Mouse (Mus musculus): ENCODE measurements around the gene Fry. TPM values are rescaled to one million over a fixed set of nuclear protein-coding genes. Genes with fewer than 3 reads are reported as not detected.

Gene Fry
- polyA plus RNA-seq (2015; fragmentation: Nextera tagmentation; extraction: Ambion mirVana): 38.8 and 41.9 TPM in 2 replicates

- peak; percentile 97 for ATAC-seq (ENCODE audit: low read depth)
- no peaks in the 10 kb centered on the region for H3K36me3 ChIP-seq
Measured at GRCm38 (mm10) chr5:150118455-150119241, at the start of gene Fry. Gene Fry (plus strand): TSS chr5:150118645.

DNA sequence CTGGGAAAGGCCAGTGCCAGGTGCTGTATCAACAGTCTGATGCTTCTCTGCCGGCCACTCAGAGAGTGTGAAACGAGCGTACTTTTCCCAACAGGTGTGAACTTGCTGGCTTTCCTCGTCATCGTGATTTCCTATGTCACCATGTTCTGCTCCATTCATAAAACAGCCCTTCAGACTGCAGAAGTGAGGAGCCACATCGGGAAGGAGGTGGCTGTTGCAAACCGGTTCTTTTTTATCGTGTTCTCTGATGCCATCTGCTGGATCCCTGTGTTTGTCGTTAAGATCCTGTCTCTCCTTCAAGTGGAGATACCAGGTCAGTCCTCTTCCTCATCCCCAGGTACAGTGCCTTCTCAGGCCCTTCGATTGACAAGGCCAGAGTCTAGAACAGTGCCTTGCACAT is 48.4 kb upstream of the Fry start:
- no peaks in the 10 kb centered on the region for H3K36me3 ChIP-seq
- 17% methylated on average over 10 of the region's 10 CpGs for WGBS
- ATAC-seq (ENCODE audit: low read depth): no peak; the same call in 1 of the 2 replicates
- H3K9ac ChIP-seq: no peak overlapping the region
- H3K4me2 ChIP-seq: peak overlapping the region; percentile 38
- H3K4me1 ChIP-seq (replicated peaks): peaks cover 4% of the 10 kb centered on the region; the same call in 1 of the 2 replicates
- H3K9me3 ChIP-seq: no peaks in the 10 kb centered on the region
- H3K27me3 ChIP-seq: no peaks in the 10 kb centered on the region; the same call in 1 of the 2 replicates
- H3K27ac ChIP-seq (replicated peaks): no peak overlapping the region
- H3K4me3 ChIP-seq: no peak overlapping the region

More at GRCm38 (mm10) chr5:150118455-150119241, at the start of gene Fry:
- Histone ChIP-seq H3K27ac (replicated peaks) (peak within 1 kb of the TSS; percentile 85), H3K27me3 (no peaks in the 10 kb centered on the region), H3K9ac (peak within 1 kb of the TSS; percentile 78), H3K4me2 (peak within 1 kb of the TSS; percentile 69), H3K9me3 (no peaks in the 10 kb centered on the region), H3K4me3 (peak within 1 kb of the TSS; percentile 72), H3K4me1 (replicated peaks) (peaks cover 46% of the 10 kb centered on the region)
- WGBS: under 1% methylated on average over 66 of the region's 68 CpGs

GRCm38 (mm10) chr5:150071738-150072137 is 46.7 kb upstream of the Fry start:
- no peak overlapping the region for H3K4me2 ChIP-seq
- H3K27ac ChIP-seq (replicated peaks): no peak overlapping the region
- H3K9me3 ChIP-seq: no peaks in the 10 kb centered on the region
- H3K4me1 ChIP-seq (replicated peaks): peaks cover 4% of the 10 kb centered on the region; the same call in 1 of the 2 replicates
- no peak overlapping the region for H3K9ac ChIP-seq
- H3K27me3 ChIP-seq: no peaks in the 10 kb centered on the region
- ATAC-seq (ENCODE audit: low read depth): no peak
- H3K36me3 ChIP-seq: no peaks in the 10 kb centered on the region
- H3K4me3 ChIP-seq: no peak overlapping the region

DNA sequence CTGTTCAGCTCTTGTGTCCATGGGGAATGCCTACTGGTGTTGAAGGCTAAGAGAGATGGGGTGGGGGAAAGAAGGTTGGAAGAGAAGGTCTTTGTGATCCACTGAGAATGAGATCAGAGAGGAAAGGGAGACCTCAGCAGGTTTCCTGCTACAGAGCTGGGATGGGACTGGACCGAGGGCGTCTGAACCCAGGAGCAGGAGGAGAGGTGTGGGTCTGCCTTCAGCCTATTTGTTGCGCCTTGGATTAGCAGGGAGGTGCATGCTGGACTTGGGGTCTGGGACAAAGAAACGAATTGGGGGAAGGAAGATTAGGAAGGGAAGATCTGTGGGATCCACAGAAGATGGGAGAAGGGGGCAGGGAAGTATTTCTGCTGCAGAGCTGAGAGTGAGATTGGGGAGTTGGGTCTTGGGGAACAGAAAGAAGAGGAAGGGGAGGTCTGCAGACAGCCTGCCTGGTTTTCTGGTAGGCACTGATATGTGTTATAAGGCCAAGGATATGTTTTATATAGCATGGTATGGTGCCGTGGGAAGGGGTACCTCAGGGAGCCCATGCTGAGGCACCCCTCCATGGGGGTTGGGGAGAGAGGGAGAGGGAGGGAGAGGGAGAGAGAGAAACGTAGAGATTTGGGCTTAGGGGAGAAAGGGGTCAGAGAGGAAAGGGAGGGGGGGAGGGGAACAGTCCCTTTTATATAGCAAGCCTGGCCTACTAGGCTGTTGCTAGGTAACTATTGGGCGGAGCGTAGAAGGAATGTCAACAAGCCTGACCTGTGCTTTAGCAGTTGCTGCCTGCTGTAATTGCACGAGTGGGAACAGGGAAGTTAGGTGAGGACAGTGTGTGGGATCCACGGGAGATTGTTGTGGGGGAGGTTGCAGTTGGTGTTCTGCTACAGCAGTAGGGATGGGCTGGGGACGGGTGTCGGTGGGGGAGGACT is 38.3 kb upstream of the Fry start:
- H3K27ac ChIP-seq (replicated peaks): no peak overlapping the region
- H3K9me3 ChIP-seq: no peaks in the 10 kb centered on the region
- peak; percentile 79 for ATAC-seq (ENCODE audit: low read depth)
- H3K36me3 ChIP-seq: no peaks in the 10 kb centered on the region
- peak overlapping the region; percentile 31 for H3K4me2 ChIP-seq
- H3K9ac ChIP-seq: no peak overlapping the region
- 20% methylated on average over 12 of the region's 12 CpGs for WGBS
- no peaks in the 10 kb centered on the region for H3K27me3 ChIP-seq
- peaks cover 14% of the 10 kb centered on the region for H3K4me1 ChIP-seq (replicated peaks)
- no peak overlapping the region for H3K4me3 ChIP-seq

GRCm38 (mm10) chr5:150082696-150083095 is 35.7 kb upstream of the Fry start:
- H3K36me3 ChIP-seq: no peaks in the 10 kb centered on the region
- H3K4me2 ChIP-seq: no peak overlapping the region
- WGBS: 86% methylated on average over 14 of the region's 14 CpGs
- H3K27me3 ChIP-seq: no peaks in the 10 kb centered on the region
- no peak overlapping the region for H3K27ac ChIP-seq (replicated peaks)
- H3K4me3 ChIP-seq: no peak overlapping the region
- no peak for ATAC-seq (ENCODE audit: low read depth)
- peaks cover 14% of the 10 kb centered on the region for H3K4me1 ChIP-seq (replicated peaks)
- H3K9me3 ChIP-seq: no peaks in the 10 kb centered on the region
- no peak overlapping the region for H3K9ac ChIP-seq

DNA sequence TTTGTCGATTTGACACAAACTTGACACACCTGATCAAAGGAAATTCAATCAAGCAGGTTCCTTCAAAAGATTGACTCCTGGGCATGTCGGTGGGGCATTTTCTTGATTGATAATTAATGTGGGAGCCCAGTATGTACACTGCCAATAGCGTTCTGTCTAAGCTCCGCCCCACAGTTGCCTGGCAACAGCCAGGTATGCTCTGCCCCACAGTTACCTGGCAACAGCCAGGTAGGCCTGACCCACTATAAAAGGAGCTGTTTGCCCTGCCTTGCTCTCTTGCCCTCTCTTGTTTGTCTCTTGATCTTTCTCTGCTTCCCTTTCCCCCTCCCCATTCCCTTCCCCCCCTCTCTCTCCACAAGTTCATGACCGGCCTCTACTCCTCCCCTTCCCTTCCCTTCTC is 35.3 kb upstream of the Fry start:
- peaks cover 14% of the 10 kb centered on the region for H3K4me1 ChIP-seq (replicated peaks)
- no peak overlapping the region for H3K4me3 ChIP-seq
- no peaks in the 10 kb centered on the region for H3K27me3 ChIP-seq
- no peaks in the 10 kb centered on the region for H3K36me3 ChIP-seq
- ATAC-seq (ENCODE audit: low read depth): no peak
- no peak overlapping the region for H3K9ac ChIP-seq
- no peaks in the 10 kb centered on the region for H3K9me3 ChIP-seq
- 64% methylated on average over 5 of the region's 5 CpGs for WGBS
- H3K27ac ChIP-seq (replicated peaks): no peak overlapping the region
- no peak overlapping the region for H3K4me2 ChIP-seq

- no peaks in the 10 kb centered on the region for H3K4me1 ChIP-seq (replicated peaks)
- H3K36me3 ChIP-seq: no peaks in the 10 kb centered on the region
- WGBS: 6% methylated on average over 6 of the region's 6 CpGs
- no peak overlapping the region for H3K4me3 ChIP-seq
- H3K9me3 ChIP-seq: no peaks in the 10 kb centered on the region
- H3K4me2 ChIP-seq: 0 out of 2 replicates have a peak overlapping the region, but pooled peaks have one; percentile 5
- no peak overlapping the region for H3K9ac ChIP-seq
- peak; percentile 84 for ATAC-seq (ENCODE audit: low read depth)
- no peaks in the 10 kb centered on the region for H3K27me3 ChIP-seq
- no peak overlapping the region for H3K27ac ChIP-seq (replicated peaks)
Measured at GRCm38 (mm10) chr5:150097620-150098019, 20.8 kb upstream of the Fry start.

DNA sequence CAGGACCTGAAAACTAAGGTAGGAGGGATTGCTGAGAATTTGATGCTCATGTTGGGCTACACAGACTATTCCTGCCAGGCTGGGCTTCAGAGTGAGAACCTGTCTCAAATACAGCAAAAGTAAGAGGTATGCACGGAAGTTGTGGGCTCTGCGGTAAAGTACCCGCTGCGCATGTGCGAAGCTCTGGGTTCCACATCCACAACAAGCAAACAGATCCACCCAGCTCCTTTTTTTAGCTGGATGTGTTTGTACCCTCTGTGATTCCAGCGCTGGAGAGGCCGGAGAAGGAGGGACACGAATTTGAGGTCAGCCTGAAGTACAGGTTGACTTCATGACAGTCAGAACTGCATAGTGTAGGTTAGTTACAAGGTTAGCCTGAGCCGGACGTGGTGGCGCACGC is 19.7 kb upstream of the Fry start:
- H3K4me3 ChIP-seq: no peak overlapping the region
- no peak overlapping the region for H3K27ac ChIP-seq (replicated peaks)
- H3K9me3 ChIP-seq: no peaks in the 10 kb centered on the region
- H3K36me3 ChIP-seq: no peaks in the 10 kb centered on the region
- H3K9ac ChIP-seq: no peak overlapping the region
- H3K4me1 ChIP-seq (replicated peaks): no peaks in the 10 kb centered on the region
- 95% methylated on average over 12 of the region's 12 CpGs for WGBS
- no peak overlapping the region for H3K4me2 ChIP-seq
- ATAC-seq (ENCODE audit: low read depth): no peak
- no peaks in the 10 kb centered on the region for H3K27me3 ChIP-seq

DNA sequence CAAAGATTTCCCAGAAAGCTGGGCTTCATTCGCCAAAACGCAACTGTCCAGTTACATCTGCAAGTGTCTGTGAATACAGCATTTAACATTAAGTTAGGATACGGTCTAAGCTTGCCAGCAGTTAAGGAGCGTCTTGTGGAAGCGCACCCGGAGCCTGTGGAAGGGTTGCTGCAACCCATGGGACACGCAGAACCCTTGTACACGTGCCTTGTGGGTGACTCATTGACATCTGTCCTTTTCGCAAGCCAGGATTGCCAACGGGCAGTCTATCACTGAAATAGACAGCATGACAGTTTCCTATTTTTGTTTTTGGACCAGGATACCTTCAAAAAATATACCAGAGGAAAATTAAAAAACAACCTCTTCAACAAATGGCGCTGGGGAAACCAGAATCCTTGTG is 16.7 kb upstream of the Fry start:
- no peak overlapping the region for H3K9ac ChIP-seq
- H3K4me3 ChIP-seq: no peak overlapping the region
- H3K36me3 ChIP-seq: no peaks in the 10 kb centered on the region
- ATAC-seq (ENCODE audit: low read depth): no peak
- H3K27ac ChIP-seq (replicated peaks): no peak overlapping the region
- 89% methylated on average over 11 of the region's 11 CpGs for WGBS
- H3K27me3 ChIP-seq: no peaks in the 10 kb centered on the region
- H3K9me3 ChIP-seq: no peaks in the 10 kb centered on the region
- no peak overlapping the region for H3K4me2 ChIP-seq
- H3K4me1 ChIP-seq (replicated peaks): no peaks in the 10 kb centered on the region

- no peak overlapping the region for H3K4me2 ChIP-seq
- no peak overlapping the region for H3K4me3 ChIP-seq
- ATAC-seq (ENCODE audit: low read depth): no peak
- no peak overlapping the region for H3K27ac ChIP-seq (replicated peaks)
- H3K9ac ChIP-seq: no peak overlapping the region
- no peaks in the 10 kb centered on the region for H3K36me3 ChIP-seq
- no peaks in the 10 kb centered on the region for H3K4me1 ChIP-seq (replicated peaks)
- H3K27me3 ChIP-seq: no peaks in the 10 kb centered on the region
- 85% methylated on average over 7 of the region's 7 CpGs for WGBS
- 0 out of 2 replicates have a peak, but pooled peaks cover 4% of the 10 kb centered on the region for H3K9me3 ChIP-seq
Measured at GRCm38 (mm10) chr5:150106358-150106757, 12.1 kb upstream of the Fry start.

DNA sequence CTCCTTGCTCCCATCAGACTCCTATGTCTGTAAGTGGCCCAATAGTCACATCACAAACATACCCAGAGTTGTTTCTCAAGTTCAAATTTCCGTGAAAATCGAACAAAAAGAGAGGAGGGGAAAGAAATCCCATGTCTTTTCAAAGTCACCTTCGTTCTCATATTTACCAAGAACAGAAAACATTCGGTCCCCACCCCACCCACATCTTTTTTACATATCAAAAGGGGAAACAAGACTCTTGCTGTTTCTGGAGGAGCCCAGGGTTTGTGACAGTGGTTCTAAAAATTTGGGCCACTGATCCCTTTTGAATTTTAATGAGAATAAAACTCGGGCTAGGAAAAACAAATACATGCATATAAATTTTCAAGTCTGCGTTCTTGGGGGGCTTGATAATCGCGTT is 7.2 kb upstream of the Fry start:
- Histone ChIP-seq H3K9ac (no peak overlapping the region), H3K27me3 (no peaks in the 10 kb centered on the region), H3K9me3 (0 out of 2 replicates have a peak, but pooled peaks cover 4% of the 10 kb centered on the region), H3K4me3 (no peak overlapping the region), H3K27ac (replicated peaks) (no peak overlapping the region), H3K36me3 (no peaks in the 10 kb centered on the region), H3K4me1 (replicated peaks) (peaks cover 17% of the 10 kb centered on the region), H3K4me2 (no peak overlapping the region)
- WGBS: 42% methylated on average over 8 of the region's 8 CpGs
- no peak for ATAC-seq (ENCODE audit: low read depth)

DNA sequence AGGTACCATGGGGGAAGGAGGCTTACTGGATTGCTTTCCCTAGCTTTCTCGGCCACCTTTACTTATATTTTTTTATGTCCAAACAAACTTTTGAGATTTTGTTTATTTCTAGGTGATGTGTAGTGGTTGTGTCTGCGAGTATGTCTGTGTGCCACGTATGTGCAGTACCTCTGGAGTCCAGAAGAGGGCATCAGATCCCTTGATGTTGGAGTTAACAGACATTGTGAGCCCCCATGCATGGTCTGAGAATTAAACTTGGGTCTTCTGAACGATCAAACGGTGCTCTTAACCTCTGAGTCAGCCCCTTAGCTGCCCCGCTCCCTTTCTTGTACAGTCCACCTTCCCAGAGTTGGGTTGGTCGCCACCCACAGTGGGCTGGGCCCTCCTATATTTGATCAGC is 4.4 kb upstream of the Fry start:
- no peak overlapping the region for H3K4me3 ChIP-seq
- peaks cover 25% of the 10 kb centered on the region for H3K4me1 ChIP-seq (replicated peaks)
- no peak overlapping the region for H3K4me2 ChIP-seq
- no peak overlapping the region for H3K27ac ChIP-seq (replicated peaks)
- no peaks in the 10 kb centered on the region for H3K36me3 ChIP-seq
- no peak overlapping the region for H3K9ac ChIP-seq
- WGBS: 79% methylated on average over 7 of the region's 7 CpGs
- no peaks in the 10 kb centered on the region for H3K27me3 ChIP-seq
- ATAC-seq (ENCODE audit: low read depth): no peak
- 0 out of 2 replicates have a peak, but pooled peaks cover 4% of the 10 kb centered on the region for H3K9me3 ChIP-seq

Data from neural tube, embryonic 13.5 days (tissue).